Mouse (Mus musculus) erythroid progenitor cell, adult 5-6 weeks (primary cell): ENCODE measurements around the gene Bcl2l14. TPM values are rescaled to one million over a fixed set of nuclear protein-coding genes. Genes with fewer than 3 reads are reported as not detected.

Experiments
- ATAC-seq: replicated peaks from 2 replicates; pipeline ENCODE4 v1.8.0; 2016; ENCODE audit warnings: moderate number of reproducible peaks, mild to moderate bottlenecking, moderate TSS enrichment, inconsistent platforms; ENCODE audit not compliant: poor library complexity, low FRiP score, severe bottlenecking
- total RNA-seq, 2 experiments: library from RNA; stranded (forward) in 1 of 2; stranded (reverse) in 1 of 2; fragments of 150-400 nt in 1 of 2; fragments of 186-747, 209-891 nt in 1 of 2; gene quantifications; 2 replicates each; pipeline versions ENCODE4 v1.2.3 to v1.2.4; 2015 to 2017; ENCODE audit warnings: low replicate concordance in 2 of 2

Bcl2l14 gene
- total RNA-seq (2015; ENCODE audit: low replicate concordance) (not detected in 2 replicates), total RNA-seq (2017; ENCODE audit: low replicate concordance) (not detected in 2 replicates)

GRCm38 (mm10) chr6:134396018-134396417 is at the start of gene Bcl2l14:
TSS of gene Bcl2l14 (plus strand) at chr6:134396318.
- ATAC-seq: no peak

DNA sequence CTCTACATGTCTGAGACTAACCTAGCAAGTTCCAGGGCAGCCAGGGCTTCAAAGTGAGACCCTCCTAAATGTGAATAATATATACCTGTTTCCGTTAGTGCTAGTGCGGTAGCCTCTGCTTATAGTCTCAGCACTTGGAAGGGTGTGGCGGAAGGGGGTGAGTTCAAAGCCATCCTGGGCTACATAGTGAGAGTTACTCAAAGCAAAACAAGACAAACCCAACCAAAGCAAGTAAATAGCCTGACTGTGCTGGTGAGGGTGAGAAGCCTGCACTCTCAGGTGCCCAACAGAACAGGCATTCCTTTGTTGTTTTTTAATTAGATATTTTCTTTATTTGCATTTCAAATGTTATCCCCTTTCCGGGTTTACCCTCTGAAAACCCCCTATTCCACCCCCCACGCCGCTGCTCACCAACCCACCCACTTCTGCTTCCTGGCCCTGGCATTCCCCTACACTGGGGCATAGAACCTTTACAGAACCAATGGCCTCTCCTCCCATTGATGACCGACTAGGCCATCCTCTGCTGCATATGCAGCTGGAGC is 47.5 kb upstream of the Bcl2l14 start:
- ATAC-seq: no peak

- no peak for ATAC-seq
These were observed 43.2 kb upstream of the Bcl2l14 start for GRCm38 (mm10) chr6:134352881-134353280.

GRCm38 (mm10) chr6:134353751-134354150 is 42.4 kb upstream of the Bcl2l14 start:
- ATAC-seq: no peak

- ATAC-seq: no peak
These were observed 38.5 kb upstream of the Bcl2l14 start for GRCm38 (mm10) chr6:134357570-134357969.

DNA sequence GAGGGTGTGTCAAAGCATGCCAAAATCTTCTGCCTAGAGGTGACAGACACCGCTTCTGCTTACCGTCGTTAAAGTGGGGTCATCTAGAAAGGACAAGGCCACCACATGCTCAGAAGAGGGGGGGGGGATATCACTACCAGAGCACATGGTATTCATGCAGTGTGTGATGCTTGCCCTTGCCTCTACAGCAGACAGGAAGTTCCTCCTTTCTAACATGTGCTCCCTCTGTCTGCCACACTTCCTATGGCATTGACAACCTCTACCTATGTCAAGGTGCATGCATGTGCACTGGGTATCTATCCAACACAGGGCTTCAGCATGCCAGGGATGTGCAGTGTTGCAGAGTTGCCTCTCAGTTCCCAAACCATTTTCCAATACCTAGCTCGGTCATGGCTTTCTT is 36.0 kb upstream of the Bcl2l14 start:
- no peak for ATAC-seq

- no peak for ATAC-seq
These were observed 31.5 kb upstream of the Bcl2l14 start for GRCm38 (mm10) chr6:134364644-134365043.

GRCm38 (mm10) chr6:134365952-134366351 is 30.2 kb upstream of the Bcl2l14 start:
- ATAC-seq: no peak

DNA sequence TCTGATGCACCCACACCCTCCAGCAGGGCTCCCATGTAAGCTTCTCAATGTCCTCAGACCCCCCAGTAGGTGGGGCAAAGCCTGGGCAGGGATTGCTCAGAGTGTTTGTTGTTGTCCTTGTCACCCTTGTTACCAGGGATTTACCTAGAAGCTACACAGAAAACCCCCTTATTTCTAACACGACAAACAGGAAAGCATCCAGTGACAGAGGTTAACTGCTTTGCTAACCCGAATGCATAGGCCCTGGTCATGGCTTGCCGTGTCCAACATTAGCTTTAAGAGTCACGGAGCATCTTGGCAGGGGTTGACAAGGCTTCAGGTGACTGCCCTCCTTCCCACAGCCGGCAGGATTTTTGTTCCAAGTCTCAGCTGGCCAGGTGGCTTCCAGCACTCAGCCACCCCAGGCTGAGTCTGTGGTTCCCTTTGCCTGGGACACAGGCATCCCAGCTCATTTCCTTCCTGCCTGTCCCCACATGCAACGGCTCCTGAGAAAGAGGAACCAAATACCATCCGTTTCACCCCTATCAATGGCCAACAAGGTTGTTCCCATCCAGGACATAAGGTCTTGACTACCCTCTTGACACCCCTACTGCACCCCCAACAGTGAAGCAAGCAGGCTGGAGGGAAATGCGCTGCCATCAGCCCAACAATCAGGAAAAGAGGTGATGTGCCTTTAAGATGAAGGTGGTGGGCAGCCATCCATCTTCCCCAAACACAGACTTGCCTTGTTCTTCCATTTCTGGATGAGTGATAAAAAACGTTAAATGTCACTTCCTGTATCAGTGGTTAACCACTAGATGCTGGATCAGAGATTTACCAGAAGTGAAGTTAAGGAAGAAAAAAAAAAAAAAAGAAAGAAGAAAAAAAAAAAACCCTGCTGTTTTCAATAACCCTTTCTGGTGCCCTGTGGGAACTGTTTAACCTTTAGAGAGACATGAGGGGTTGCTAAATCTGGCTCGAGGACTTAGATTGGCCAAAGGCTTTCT is 29.5 kb upstream of the Bcl2l14 start:
- ATAC-seq: no peak

GRCm38 (mm10) chr6:134367366-134368281 is 28.5 kb upstream of the Bcl2l14 start:
- ATAC-seq: no peak

- no peak for ATAC-seq
These were observed 23.2 kb upstream of the Bcl2l14 start for GRCm38 (mm10) chr6:134372946-134373345.

- ATAC-seq: no peak
These were observed 18.9 kb upstream of the Bcl2l14 start for GRCm38 (mm10) chr6:134377201-134377600.

- no peak for ATAC-seq
These were observed 18.3 kb upstream of the Bcl2l14 start for GRCm38 (mm10) chr6:134377856-134378255.

DNA sequence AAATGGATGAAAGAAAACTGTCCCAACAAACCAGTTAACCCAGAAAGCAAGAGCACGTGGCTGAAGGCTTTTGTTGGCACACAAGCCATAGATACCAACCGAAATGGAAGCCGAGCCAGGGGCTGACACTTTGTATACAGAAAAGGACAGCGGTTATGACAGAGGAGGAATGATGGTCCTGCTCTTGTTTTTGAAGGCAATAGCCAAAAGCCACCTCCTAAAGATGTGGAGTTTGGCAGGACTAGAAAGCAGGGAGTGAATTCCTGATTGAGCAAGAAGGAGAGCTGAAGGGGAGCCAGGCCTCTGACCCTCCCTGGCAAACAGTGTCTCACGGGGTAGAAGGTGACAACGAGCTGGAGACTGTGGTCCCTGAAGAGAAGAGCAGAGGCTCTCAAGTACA is 14.7 kb upstream of the Bcl2l14 start:
- no peak for ATAC-seq

DNA sequence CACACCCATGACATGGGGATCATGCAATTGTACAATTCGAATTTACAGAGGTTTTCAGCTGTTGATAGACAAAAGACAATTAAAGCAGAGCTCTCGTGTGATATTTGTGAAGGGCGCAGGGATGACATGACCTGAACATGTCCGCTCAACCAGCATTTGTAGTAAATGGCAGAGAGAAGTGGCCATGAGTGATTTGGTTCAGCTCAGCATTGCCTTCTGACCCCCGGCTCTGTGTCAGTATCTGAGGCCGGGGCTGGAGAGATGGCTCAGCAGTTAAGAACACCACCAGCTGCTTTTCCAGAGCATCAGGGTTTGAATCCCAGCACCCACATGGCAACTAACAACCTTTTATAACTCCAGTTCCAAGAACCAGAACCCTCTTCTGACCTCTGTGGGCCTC is 10.2 kb upstream of the Bcl2l14 start:
- no peak for ATAC-seq

DNA sequence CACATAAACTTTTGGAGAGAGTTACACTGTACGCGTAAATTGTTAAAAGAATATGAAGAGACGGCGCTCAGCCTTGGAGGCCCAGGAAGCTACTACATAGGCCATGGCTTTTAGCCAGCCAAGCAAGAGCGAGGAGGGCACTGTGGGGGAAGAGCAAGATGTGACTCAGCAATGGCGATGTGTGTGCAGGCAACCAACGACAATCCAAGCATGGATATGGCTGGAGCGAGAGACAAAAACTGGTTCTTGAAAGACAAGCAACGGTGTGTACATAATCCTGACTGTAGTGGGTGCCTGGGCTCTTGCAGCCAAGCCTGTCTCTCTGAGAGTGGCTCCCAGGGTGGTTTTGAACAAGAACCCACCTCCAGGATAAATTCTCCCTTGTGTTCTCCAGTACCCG is 8.7 kb upstream of the Bcl2l14 start:
- no peak for ATAC-seq

DNA sequence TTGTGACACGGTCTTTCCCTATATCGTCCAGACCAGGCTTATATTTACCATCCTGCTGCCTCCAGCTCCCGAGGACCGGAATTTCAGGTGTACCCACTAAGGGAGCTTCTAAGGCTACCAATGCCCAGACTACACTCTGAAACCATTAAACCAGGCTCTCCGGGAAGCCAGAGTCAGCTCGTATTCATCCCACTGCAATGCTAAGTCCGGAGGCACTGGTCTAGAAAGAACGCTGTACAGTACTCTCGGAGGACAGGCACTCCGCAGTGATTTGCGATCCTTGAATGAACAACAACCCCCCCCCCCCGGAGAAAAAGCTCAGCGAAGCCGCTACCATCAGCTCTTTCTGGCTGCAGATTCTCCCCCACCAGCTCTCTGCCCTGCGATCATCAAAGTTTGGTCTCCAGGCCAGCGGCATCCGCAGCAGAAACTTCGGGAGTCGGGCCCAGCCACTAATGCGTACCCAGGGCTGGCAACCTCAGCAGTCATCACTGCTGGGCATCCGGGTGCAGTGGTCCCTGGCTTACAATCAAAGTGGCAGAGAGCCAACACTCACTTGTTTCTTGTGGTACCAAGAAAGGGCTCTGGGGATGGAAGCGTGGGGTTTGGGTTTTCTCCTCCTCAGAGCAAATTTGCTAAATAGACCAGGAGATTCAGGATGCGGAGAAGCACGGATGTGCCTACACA is 7.6 kb upstream of the Bcl2l14 start:
- no peak for ATAC-seq

DNA sequence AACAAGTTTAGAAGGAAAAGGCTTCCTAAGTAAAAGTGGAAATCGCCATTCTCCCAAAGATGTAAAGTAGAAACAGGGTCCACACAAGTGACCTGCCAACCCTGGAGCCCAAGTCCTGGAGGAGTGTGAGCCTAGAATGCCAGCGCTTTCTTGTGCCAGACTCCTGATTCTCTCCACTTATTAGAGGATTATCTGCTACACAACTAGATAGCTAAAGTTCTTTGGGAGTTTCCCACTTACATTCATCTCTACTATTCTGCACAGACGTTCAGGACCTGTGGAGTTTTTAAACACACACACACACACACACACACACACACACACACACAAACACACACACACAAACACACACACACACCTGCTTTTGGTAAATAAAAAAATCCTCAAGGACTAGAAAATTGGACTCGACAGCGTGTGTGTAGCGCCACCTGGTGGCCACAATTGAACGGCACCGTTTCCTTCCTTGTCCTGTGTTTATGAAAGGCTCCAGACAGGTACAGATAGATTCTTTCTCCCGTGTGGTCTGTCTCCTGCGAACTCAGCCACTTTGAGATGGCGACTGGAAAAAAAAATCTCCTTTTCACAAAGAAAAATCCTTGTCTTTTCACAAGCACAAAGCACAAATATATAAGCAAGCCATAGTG is 6.7 kb upstream of the Bcl2l14 start:
- no peak for ATAC-seq

- no peak for ATAC-seq
These were observed 6.2 kb upstream of the Bcl2l14 start for GRCm38 (mm10) chr6:134389917-134390316.
